In the genomic region with DNA sequence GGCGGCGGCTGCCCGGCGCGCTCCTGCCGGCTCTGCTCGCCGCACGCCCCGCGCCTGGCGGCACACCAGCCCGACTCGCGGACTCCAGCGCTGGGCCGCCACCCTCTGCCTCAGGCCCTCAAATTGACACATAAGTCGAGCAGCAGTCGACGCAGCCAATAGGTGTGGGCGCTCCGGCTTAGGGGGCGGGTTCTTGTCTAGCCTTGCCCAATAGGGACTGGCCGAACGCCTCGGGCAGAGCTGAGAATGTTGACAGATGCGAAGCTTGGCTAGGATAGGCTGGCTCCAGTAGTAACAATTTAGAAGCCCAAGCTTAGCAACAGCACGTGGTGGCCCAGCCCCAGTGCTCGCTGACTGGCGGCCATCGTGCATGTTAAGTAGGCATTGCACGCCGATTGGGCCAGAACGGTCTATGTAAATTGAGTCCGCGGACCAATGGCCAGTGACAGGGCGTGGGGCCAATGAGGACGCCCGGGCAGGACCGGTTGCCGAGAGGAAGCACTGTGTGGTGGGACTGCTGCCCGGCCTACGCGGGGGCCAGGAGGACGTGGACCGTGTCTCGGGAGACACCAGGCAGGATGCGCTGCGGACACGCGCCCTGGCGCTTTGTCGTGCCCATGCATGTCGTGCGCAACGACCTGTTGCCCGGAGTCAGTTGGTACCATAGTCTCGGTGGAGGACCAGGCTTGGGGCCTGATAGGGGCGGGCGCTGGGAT, we compare ENCODE assay signal across 8 mouse cellular contexts. TPM values are rescaled to one million over a fixed set of nuclear protein-coding genes. Genes with fewer than 3 reads are reported as not detected.
A peak's percentile ranks its signal among the peaks of the same experiment; 100 is the strongest.
DNase-seq lines count a peak whose midpoint lies in the region; ATAC-seq and TF ChIP-seq lines count a peak whose summit lies in the region.

A gene (minus strand): TSS at position 120 of the 716 bp plus-strand sequence.

- H3K4me2 ChIP-seq in embryonic facial prominence, embryonic 13.5 days: peak within 1 kb of the TSS; percentile 89
- peak within 1 kb of the TSS; percentile 94 for H3K4me2 ChIP-seq in limb, embryonic 12.5 days
- H3K4me2 ChIP-seq in midbrain, embryonic 15.5 days: peak within 1 kb of the TSS; percentile 78

- no peaks in the 10 kb centered on the region for H3K9me3 ChIP-seq in embryonic facial prominence, embryonic 13.5 days
- no peaks in the 10 kb centered on the region for H3K9me3 ChIP-seq in limb, embryonic 12.5 days
- H3K9me3 ChIP-seq in midbrain, embryonic 15.5 days: no peaks in the 10 kb centered on the region

- peaks cover 55% of the 10 kb centered on the region for H3K4me1 ChIP-seq in embryonic facial prominence, embryonic 13.5 days
- H3K4me1 ChIP-seq in kidney, adult 2 months (ENCODE audit: control insufficient read depth, insufficient read depth, low read length): peaks cover 43% of the 10 kb centered on the region
- H3K4me1 ChIP-seq in limb, embryonic 12.5 days (replicated peaks): peaks cover 53% of the 10 kb centered on the region
- H3K4me1 ChIP-seq in midbrain, embryonic 15.5 days: peaks cover 51% of the 10 kb centered on the region
- peaks cover 29% of the 10 kb centered on the region; the same call in 1 of the 2 replicates for H3K4me1 ChIP-seq in spleen, adult 2 months (ENCODE audit: control insufficient read depth, insufficient read depth, insufficient read length)

- peak within 1 kb of the TSS; percentile 97 for H3K4me3 ChIP-seq in embryonic facial prominence, embryonic 13.5 days
- peak within 1 kb of the TSS; percentile 62 for H3K4me3 ChIP-seq in kidney, adult 2 months (ENCODE audit: insufficient read depth, low read depth, low read length)
- H3K4me3 ChIP-seq in limb, embryonic 12.5 days (replicated peaks): peak within 1 kb of the TSS; percentile 95
- peak within 1 kb of the TSS; percentile 89 for H3K4me3 ChIP-seq in midbrain, embryonic 15.5 days
- H3K4me3 ChIP-seq in spleen, adult 2 months (ENCODE audit: extremely low read depth, insufficient read depth, insufficient read length): peak within 1 kb of the TSS; percentile 82

- TF ChIP-seq POLR2A in kidney, adult 2 months (IDR thresholded peaks at IDR 0.05; ENCODE audit: low read depth, low read length): peak; percentile 88
- peak; percentile 98 for TF ChIP-seq POLR2A in spleen, adult 2 months (IDR thresholded peaks at IDR 0.05; ENCODE audit: low read depth, low read length)

- under 1% methylated on average over 60 of the region's 60 CpGs for WGBS in embryonic facial prominence, embryonic 13.5 days
- WGBS in kidney, adult 2 months: under 1% methylated on average over 60 of the region's 60 CpGs
- WGBS in limb, embryonic 12.5 days: under 1% methylated on average over 60 of the region's 60 CpGs
- WGBS in midbrain, embryonic 15.5 days: under 1% methylated on average over 60 of the region's 60 CpGs
- WGBS in spleen, adult 2 months: under 1% methylated on average over 59 of the region's 60 CpGs

- peak; percentile 98 for DNase-seq in 3134 (ENCODE audit: extremely low read depth, insufficient read length, low spot score)
- DNase-seq in adrenal gland, postnatal 36 days: peak; percentile 98 to 99
- peak; percentile 99 to 100 for DNase-seq in heart, adult 18-20 months
- peak; percentile 100 for DNase-seq in kidney, adult 2 months
- DNase-seq in spleen, adult 2 months (ENCODE audit: low read depth in 1 of 2, low spot score in 2 of 2): peak; percentile 98

- peak within 1 kb of the TSS; percentile 83 for H3K9ac ChIP-seq in embryonic facial prominence, embryonic 13.5 days
- peak within 1 kb of the TSS; percentile 80 for H3K9ac ChIP-seq in limb, embryonic 12.5 days (replicated peaks)
- H3K9ac ChIP-seq in midbrain, embryonic 15.5 days: peak within 1 kb of the TSS; percentile 74

- peak within 1 kb of the TSS; percentile 89 for H3K27ac ChIP-seq in embryonic facial prominence, embryonic 13.5 days
- peak within 1 kb of the TSS; percentile 87 for H3K27ac ChIP-seq in kidney, adult 2 months (ENCODE audit: insufficient read depth, low read depth, low read length)
- H3K27ac ChIP-seq in limb, embryonic 12.5 days: peak within 1 kb of the TSS; percentile 94
- H3K27ac ChIP-seq in midbrain, embryonic 15.5 days: peak within 1 kb of the TSS; percentile 91
- peak within 1 kb of the TSS; percentile 97 for H3K27ac ChIP-seq in spleen, adult 2 months (ENCODE audit: insufficient read depth, low read length)

- peaks cover 21% of the 10 kb centered on the region; the same call in 1 of the 2 replicates for H3K36me3 ChIP-seq in embryonic facial prominence, embryonic 13.5 days
- no peaks in the 10 kb centered on the region for H3K36me3 ChIP-seq in kidney, adult 2 months (ENCODE audit: control insufficient read depth, insufficient read depth, low read length)
- peaks cover 20% of the 10 kb centered on the region for H3K36me3 ChIP-seq in limb, embryonic 12.5 days
- no peaks in the 10 kb centered on the region for H3K36me3 ChIP-seq in midbrain, embryonic 15.5 days (replicated peaks)
- 0 out of 2 replicates have a peak, but pooled peaks cover under 1% of the 10 kb centered on the region for H3K36me3 ChIP-seq in spleen, adult 2 months (ENCODE audit: control insufficient read depth, insufficient read depth, low read length)

- TF ChIP-seq CTCF in kidney, adult 2 months (conservative IDR thresholded peaks at IDR 0.05; ENCODE audit: insufficient read depth, insufficient read length, low read depth, low read length): no peak
- TF ChIP-seq CTCF in spleen, adult 2 months (IDR thresholded peaks at IDR 0.05; ENCODE audit: extremely low read depth, insufficient read depth, insufficient read length, insufficient replicate concordance): no peak

- H3K27me3 ChIP-seq in embryonic facial prominence, embryonic 13.5 days: no peaks in the 10 kb centered on the region
- no peaks in the 10 kb centered on the region for H3K27me3 ChIP-seq in kidney, adult 2 months (replicated peaks; ENCODE audit: control insufficient read depth, insufficient read depth, low read length)
- H3K27me3 ChIP-seq in limb, embryonic 12.5 days: peaks cover 4% of the 10 kb centered on the region; the same call in 1 of the 2 replicates
- no peaks in the 10 kb centered on the region for H3K27me3 ChIP-seq in midbrain, embryonic 15.5 days (replicated peaks)
- H3K27me3 ChIP-seq in spleen, adult 2 months (ENCODE audit: control insufficient read depth, insufficient read depth, low read length): no peaks in the 10 kb centered on the region

- ATAC-seq in embryonic facial prominence, embryonic 13.5 days (ENCODE audit: insufficient number of reproducible peaks, insufficient read depth, low FRiP score, low TSS enrichment, low read depth): peak; percentile 97
- peak; percentile 99 for ATAC-seq in limb, embryonic 12.5 days (ENCODE audit: insufficient number of reproducible peaks, insufficient read depth, low FRiP score, low TSS enrichment, low read depth)
- ATAC-seq in midbrain, embryonic 15.5 days (replicated peaks): peak; percentile 99

RNA-seq across cellular contexts. Expression of the gene that starts here (rescaled TPM):
- 100 to 1,000 TPM; 133 to 137 TPM for total RNA-seq in adrenal gland, postnatal 36 days (2021)
- polyA plus RNA-seq in embryonic facial prominence, embryonic 13.5 days (2015; fragmentation: Nextera tagmentation; extraction: Ambion mirVana): 41.1 and 44.7 TPM in 2 replicates
- total RNA-seq in heart, adult 18-20 months (2021): 10 to 100 TPM; 68.7 to 77.8 TPM
- 143 and 164 TPM in 2 replicates for polyA plus RNA-seq in kidney, adult 2 months (2012; rRNA removed)
- 29.3 and 35.9 TPM in 2 replicates for polyA plus RNA-seq in limb, embryonic 12.5 days (2016; fragmentation: Nextera tagmentation; extraction: Ambion mirVana)
- 35.0 and 38.1 TPM in 2 replicates for polyA plus RNA-seq in midbrain, embryonic 15.5 days (2015; fragmentation: Nextera tagmentation; extraction: Ambion mirVana)
- polyA plus RNA-seq in spleen, adult 2 months (2012; rRNA removed): 147 and 188 TPM in 2 replicates

Comparison
In these comparisons a context has a peak if more than half of its experiments do, and no peak if none do; other contexts are left out.
1. Peak in every context shown above with its lines: DNase-seq, ATAC-seq, H3K4me3 ChIP-seq and H3K27ac ChIP-seq.